Mouse (Mus musculus) ES-E14 (cell line): ENCODE measurements at regions not wholly inside any gene's neighbourhood (a gene's known extent, or its start where the extent isn't known, plus 50 kb on each side); places are given as distances from the start of the nearest gene placed in this dataset.

Experiments used
- CHD2 ChIP-seq: IDR thresholded peaks from 2 replicates; pipeline ENCODE4 v1.6.1; 2014; ENCODE audit warnings: mild to moderate bottlenecking, low read depth, low read length, inconsistent platforms
- HCFC1 ChIP-seq: IDR thresholded peaks from 2 replicates; pipeline ENCODE4 v1.6.1; 2012; ENCODE audit warnings: low read length, inconsistent platforms, borderline replicate concordance; ENCODE audit not compliant: insufficient read depth
- ZNF384 ChIP-seq: IDR thresholded peaks from 2 replicates; pipeline ENCODE4 v1.6.1; 2012; ENCODE audit warnings: low read depth, low read length, inconsistent platforms

DNA sequence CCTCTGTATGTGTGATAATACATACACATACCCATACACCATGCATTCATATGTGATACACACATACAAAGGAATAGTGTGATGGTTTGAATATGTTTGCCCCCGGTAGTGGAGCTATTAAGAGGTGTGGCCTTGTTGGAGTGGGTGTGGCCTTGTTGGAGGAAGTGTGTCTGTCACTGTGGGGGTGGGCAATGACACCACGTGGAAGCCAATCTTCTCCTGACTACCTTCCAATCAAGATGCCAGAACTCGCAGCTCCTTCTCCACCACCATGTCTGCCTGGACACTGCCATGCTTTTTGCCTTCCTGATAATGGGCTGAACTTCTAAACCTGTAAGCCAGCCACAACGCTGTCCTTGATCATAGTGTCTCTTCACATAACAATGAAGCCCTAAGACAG, 86.1 kb upstream of the Pabpc6 start:
- TF ChIP-seq CHD2 (no peak), ZNF384 (no peak), HCFC1 (no peak)
